Mouse (Mus musculus): ENCODE measurements around the gene Fam107a. TPM values are rescaled to one million over a fixed set of nuclear protein-coding genes. Genes with fewer than 3 reads are reported as not detected.

The Fam107a gene
- polyA plus RNA-seq, 1 experiment from 2014 or later, result 0.18 TPM

DNA sequence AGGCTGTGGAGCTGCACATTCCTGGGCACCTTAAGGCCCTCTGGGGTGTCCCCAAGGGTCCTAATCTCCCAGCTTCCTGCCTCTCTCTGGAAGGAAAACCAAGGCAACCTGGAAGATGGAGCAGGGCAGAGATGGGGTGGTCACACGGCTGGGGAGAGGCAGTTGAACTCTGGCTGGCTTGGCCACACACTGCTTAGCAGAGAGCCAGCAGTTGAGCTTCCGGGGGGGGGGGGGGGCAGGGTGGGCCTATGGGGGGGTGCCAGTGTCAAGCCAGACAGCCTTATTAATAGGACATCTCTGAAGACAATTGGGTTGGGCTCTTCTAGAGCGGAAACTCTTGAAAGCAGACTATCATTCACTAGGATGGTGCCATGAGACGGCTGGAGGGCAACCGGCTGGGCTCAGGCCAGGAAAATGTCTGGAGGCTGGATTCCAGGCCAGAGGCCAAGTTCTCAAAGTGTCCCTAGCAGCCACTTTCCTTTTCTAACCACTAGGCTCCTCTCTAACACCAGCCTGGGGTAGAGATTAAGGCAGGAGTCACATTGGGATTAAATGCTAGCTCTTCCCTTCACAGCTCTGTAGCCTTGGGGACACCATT, 24.8 kb upstream of the Fam107a start:
- Histone ChIP-seq H3K4me2 (ENCODE audit: low read length) (no peak overlapping the region), H3K36me3 (ENCODE audit: control insufficient read depth, insufficient read depth, low read length) (no peaks in the 10 kb centered on the region), H3K4me3 (ENCODE audit: low read depth, low read length) (no peak overlapping the region), H3K9me3 (ENCODE audit: control insufficient read depth, low read length) (no peaks in the 10 kb centered on the region), H3K4me1 (replicated peaks; ENCODE audit: control insufficient read depth, insufficient read depth, low read length) (no peaks in the 10 kb centered on the region), H3K27ac (ENCODE audit: low read depth) (no peak overlapping the region), H3K27me3 (replicated peaks; ENCODE audit: control insufficient read depth, insufficient read depth, low read length) (no peaks in the 10 kb centered on the region), H3K9ac (ENCODE audit: low read length) (no peak overlapping the region)
- WGBS, result 63% methylated on average over 5 of the region's 5 CpGs
- DNase-seq (ENCODE audit: low spot score) (no peak), ATAC-seq (replicated peaks; ENCODE audit: low FRiP score, low TSS enrichment, low read depth) (no peak)

DNA sequence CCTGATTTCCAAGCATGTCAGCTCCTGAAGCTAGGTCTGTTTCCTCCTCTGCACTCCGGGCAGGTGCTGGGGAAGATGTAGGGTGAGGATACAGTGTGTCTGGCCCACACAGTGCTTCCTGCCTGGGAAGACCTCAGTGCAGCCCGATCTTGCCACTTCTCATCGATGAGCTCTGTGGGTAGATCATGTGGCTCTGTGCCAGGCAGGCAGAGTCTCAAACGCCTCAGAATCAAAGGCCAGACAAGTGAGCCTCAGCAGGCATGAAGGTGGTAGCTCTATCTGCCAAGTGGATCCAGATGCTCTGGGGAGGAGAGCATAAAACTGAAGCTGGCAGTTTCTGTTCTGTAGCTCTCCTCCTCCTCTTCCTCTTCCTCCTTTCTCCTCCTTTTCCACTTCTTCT, 22.4 kb upstream of the Fam107a start:
- Histone ChIP-seq H3K4me2 (ENCODE audit: low read length) (no peak overlapping the region), H3K4me1 (replicated peaks; ENCODE audit: control insufficient read depth, insufficient read depth, low read length) (no peaks in the 10 kb centered on the region), H3K36me3 (ENCODE audit: control insufficient read depth, insufficient read depth, low read length) (no peaks in the 10 kb centered on the region), H3K4me3 (ENCODE audit: low read depth, low read length) (no peak overlapping the region), H3K27me3 (replicated peaks; ENCODE audit: control insufficient read depth, insufficient read depth, low read length) (no peaks in the 10 kb centered on the region), H3K9me3 (ENCODE audit: control insufficient read depth, low read length) (no peaks in the 10 kb centered on the region), H3K27ac (ENCODE audit: low read depth) (no peak overlapping the region), H3K9ac (ENCODE audit: low read length) (no peak overlapping the region)
- 69% methylated on average over 4 of the region's 4 CpGs for WGBS
- DNase-seq (ENCODE audit: low spot score) (no peak), ATAC-seq (replicated peaks; ENCODE audit: low FRiP score, low TSS enrichment, low read depth) (no peak)

DNA sequence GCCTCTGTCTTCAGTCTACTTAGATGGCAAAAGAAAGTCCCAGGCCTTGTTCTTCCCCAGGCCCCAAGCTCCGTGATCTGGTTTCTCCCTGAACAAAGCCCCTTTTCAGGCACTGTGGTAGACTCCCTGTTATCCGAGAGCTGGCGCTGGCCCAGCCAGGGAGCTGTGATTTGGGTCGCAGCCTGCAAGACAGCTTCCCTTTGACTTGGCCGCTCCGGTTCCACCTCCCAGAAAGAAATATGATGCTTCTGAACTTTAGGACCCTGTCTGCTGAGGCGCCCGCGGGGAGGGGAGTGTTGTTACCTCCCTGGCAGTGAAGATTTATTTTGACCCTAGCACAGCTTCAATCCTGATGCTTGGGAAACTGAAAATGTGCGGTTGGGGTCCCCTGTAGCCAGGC, 18.1 kb upstream of the Fam107a start:
- Histone ChIP-seq H3K4me1 (replicated peaks; ENCODE audit: control insufficient read depth, insufficient read depth, low read length) (no peaks in the 10 kb centered on the region), H3K9ac (ENCODE audit: low read length) (no peak overlapping the region), H3K27me3 (replicated peaks; ENCODE audit: control insufficient read depth, insufficient read depth, low read length) (no peaks in the 10 kb centered on the region), H3K4me2 (ENCODE audit: low read length) (no peak overlapping the region), H3K36me3 (ENCODE audit: control insufficient read depth, insufficient read depth, low read length) (no peaks in the 10 kb centered on the region), H3K27ac (ENCODE audit: low read depth) (no peak overlapping the region), H3K9me3 (ENCODE audit: control insufficient read depth, low read length) (no peaks in the 10 kb centered on the region), H3K4me3 (ENCODE audit: low read depth, low read length) (no peak overlapping the region)
- DNase-seq (ENCODE audit: low spot score) (no peak), ATAC-seq (replicated peaks; ENCODE audit: low FRiP score, low TSS enrichment, low read depth) (no peak)
- 32% methylated on average over 10 of the region's 10 CpGs for WGBS

DNA sequence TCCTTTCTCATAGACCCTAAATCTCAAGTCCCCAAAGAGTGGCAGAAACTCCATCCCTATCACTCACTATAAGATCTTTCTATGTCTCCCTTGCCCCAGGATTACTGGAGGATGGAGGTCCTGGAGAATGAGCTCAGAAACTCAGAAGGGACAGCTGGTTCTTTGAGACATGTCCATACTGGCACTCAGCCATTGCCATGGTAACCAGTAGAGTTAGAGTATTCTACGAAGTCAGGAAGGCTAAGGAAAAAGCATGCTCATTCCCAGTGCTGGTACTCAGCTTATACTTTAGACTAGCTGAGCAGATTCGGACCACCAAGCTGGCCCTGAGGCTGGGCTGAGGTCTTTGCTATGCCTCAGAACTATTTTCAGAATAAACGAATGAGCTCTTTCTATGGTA, 16.7 kb upstream of the Fam107a start:
- no peak overlapping the region for H3K4me2 ChIP-seq (ENCODE audit: low read length)
- DNase-seq (ENCODE audit: low spot score) (no peak), ATAC-seq (replicated peaks; ENCODE audit: low FRiP score, low TSS enrichment, low read depth) (no peak)
- WGBS, result 77% methylated on average over 3 of the region's 3 CpGs
- no peak overlapping the region for H3K4me3 ChIP-seq (ENCODE audit: low read depth, low read length)
- H3K9ac ChIP-seq (ENCODE audit: low read length), result no peak overlapping the region
- no peaks in the 10 kb centered on the region for H3K36me3 ChIP-seq (ENCODE audit: control insufficient read depth, insufficient read depth, low read length)
- H3K9me3 ChIP-seq (ENCODE audit: control insufficient read depth, low read length), result no peaks in the 10 kb centered on the region
- no peak overlapping the region for H3K27ac ChIP-seq (ENCODE audit: low read depth)
- no peaks in the 10 kb centered on the region for H3K4me1 ChIP-seq (replicated peaks; ENCODE audit: control insufficient read depth, insufficient read depth, low read length)
- no peaks in the 10 kb centered on the region for H3K27me3 ChIP-seq (replicated peaks; ENCODE audit: control insufficient read depth, insufficient read depth, low read length)

DNA sequence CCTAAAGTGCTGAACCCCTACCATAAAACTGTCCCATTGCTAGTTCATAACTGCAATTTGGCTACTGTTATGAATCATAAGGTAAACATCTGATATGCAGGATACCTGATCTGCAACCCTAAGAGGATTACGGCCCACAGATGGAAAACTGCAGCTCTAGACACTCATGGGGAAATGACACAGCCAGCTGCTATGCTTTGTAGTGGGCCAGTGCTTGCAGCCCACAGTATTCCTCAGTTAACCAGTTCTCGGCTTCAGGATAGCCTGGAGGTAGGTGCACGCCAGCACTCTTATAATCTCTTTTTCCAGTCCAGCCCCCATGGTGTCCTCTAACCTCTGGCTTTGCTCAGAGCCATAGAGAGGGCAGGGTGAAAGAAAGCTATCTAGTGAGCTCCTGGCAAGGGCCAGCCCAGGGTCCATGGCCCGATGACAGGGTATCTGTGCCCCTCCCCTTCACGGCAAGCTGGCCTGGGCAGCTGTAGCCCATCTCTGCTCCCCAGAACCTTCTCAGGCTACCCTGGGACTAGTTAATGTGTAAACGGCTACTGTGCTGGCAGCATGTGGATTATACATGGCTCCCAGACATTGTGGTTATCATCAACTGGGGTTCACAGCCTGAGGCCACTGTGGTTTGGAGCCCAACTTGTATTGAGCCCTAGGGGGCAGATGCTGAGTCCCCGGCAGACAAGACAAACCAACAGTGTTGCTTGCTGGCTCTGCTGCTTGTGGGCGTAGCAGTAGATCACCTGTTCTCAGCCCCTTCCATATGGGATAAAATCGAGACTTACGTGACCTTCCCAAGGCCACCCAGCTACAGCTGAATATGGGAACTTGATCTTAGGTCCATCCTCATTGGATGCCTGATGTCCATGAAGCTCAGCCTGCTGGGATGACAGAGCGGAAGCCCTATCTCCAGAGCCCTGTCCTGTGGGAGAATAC, 14.8 kb upstream of the Fam107a start:
- Histone ChIP-seq H3K27me3 (replicated peaks; ENCODE audit: control insufficient read depth, insufficient read depth, low read length) (no peaks in the 10 kb centered on the region), H3K9ac (ENCODE audit: low read length) (no peak overlapping the region), H3K36me3 (ENCODE audit: control insufficient read depth, insufficient read depth, low read length) (no peaks in the 10 kb centered on the region), H3K4me3 (ENCODE audit: low read depth, low read length) (no peak overlapping the region), H3K27ac (ENCODE audit: low read depth) (no peak overlapping the region), H3K9me3 (ENCODE audit: control insufficient read depth, low read length) (no peaks in the 10 kb centered on the region), H3K4me2 (ENCODE audit: low read length) (no peak overlapping the region), H3K4me1 (replicated peaks; ENCODE audit: control insufficient read depth, insufficient read depth, low read length) (no peaks in the 10 kb centered on the region)
- DNase-seq (ENCODE audit: low spot score), result no peak
- 78% methylated on average over 11 of the region's 11 CpGs for WGBS
- no peak for ATAC-seq (replicated peaks; ENCODE audit: low FRiP score, low TSS enrichment, low read depth)

DNA sequence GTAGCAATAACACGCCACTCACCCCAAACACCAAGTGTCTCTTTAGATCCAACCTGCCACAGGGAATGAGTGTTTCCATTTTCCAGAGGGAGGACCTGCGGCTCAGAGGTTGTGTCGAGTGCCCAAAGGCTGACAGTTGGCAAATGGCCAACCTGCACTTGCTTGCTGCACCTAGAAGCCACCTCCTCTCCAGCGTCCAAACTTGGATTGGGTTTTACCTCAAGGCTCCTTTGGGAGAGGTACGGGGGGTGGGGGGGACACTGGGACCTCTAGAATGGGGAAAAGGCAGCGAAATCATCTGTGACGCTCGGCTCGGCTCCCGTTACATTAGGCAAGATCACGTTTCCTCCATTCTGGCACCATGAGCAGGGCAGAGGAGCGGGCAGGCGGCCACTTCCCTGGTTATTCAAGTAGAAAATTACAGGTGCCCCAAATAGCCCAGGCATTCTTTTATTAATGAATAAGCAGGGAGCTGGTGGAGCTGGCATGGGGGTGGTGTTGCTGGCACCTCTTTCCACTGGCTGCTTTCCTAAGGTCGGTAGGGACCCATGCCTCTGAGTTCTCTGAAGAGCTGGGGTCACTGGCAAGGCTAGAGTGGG, 13.6 kb upstream of the Fam107a start:
- H3K9me3 ChIP-seq (ENCODE audit: control insufficient read depth, low read length), result no peaks in the 10 kb centered on the region
- no peaks in the 10 kb centered on the region for H3K36me3 ChIP-seq (ENCODE audit: control insufficient read depth, insufficient read depth, low read length)
- 84% methylated on average over 14 of the region's 14 CpGs for WGBS
- H3K4me2 ChIP-seq (ENCODE audit: low read length), result no peak overlapping the region
- no peak overlapping the region for H3K9ac ChIP-seq (ENCODE audit: low read length)
- H3K27me3 ChIP-seq (replicated peaks; ENCODE audit: control insufficient read depth, insufficient read depth, low read length), result no peaks in the 10 kb centered on the region
- no peak overlapping the region for H3K27ac ChIP-seq (ENCODE audit: low read depth)
- ATAC-seq (replicated peaks; ENCODE audit: low FRiP score, low TSS enrichment, low read depth), result no peak
- no peak for DNase-seq (ENCODE audit: low spot score)
- H3K4me1 ChIP-seq (replicated peaks; ENCODE audit: control insufficient read depth, insufficient read depth, low read length), result no peaks in the 10 kb centered on the region
- H3K4me3 ChIP-seq (ENCODE audit: low read depth, low read length), result no peak overlapping the region

DNA sequence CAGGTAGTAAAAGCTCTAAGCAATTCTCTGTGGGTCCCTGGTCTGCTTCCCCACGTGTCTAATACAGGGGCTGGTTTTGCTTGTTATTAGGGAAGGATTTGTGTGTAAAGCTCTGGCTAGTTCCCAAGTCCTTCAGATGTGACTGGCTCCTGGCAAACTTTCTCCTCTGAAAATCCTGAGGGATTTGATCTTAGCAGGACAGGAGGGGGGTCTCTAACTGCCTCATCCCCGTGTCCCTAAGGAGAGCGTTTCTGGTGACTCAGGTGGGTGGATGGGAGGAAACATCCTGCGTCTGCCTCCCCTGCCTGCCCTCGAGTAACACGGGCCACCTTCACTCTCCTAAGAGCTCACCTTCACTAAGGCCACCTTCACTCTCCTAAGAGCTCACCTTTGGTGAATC, 12.6 kb upstream of the Fam107a start:
- no peaks in the 10 kb centered on the region for H3K4me1 ChIP-seq (replicated peaks; ENCODE audit: control insufficient read depth, insufficient read depth, low read length)
- 66% methylated on average over 6 of the region's 6 CpGs for WGBS
- H3K27me3 ChIP-seq (replicated peaks; ENCODE audit: control insufficient read depth, insufficient read depth, low read length), result no peaks in the 10 kb centered on the region
- H3K9ac ChIP-seq (ENCODE audit: low read length), result no peak overlapping the region
- no peaks in the 10 kb centered on the region for H3K36me3 ChIP-seq (ENCODE audit: control insufficient read depth, insufficient read depth, low read length)
- ATAC-seq (replicated peaks; ENCODE audit: low FRiP score, low TSS enrichment, low read depth) (no peak), DNase-seq (ENCODE audit: low spot score) (no peak)
- H3K4me3 ChIP-seq (ENCODE audit: low read depth, low read length), result no peak overlapping the region
- no peaks in the 10 kb centered on the region for H3K9me3 ChIP-seq (ENCODE audit: control insufficient read depth, low read length)
- no peak overlapping the region for H3K27ac ChIP-seq (ENCODE audit: low read depth)
- no peak overlapping the region for H3K4me2 ChIP-seq (ENCODE audit: low read length)

DNA sequence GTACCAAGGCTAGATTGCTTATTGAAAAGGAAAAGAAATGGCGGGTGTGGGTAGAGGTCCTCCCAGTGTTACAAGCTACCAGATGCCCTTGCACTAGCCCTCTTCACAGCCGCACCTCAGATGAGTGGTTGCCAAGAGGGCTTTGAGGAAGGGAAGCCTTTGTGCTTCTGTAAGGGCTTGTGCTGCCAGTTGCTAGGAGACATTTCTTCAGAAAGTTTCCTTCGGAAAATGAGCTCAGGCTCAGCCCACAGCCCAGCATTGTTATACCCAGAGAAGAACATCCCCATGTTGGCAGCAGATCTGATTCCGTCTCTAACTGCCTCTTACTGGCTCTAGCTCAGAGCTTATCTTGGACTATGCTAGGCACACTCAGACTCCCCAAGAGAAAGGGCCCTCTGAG, 11.7 kb upstream of the Fam107a start:
- Histone ChIP-seq H3K9me3 (ENCODE audit: control insufficient read depth, low read length) (no peaks in the 10 kb centered on the region), H3K27me3 (replicated peaks; ENCODE audit: control insufficient read depth, insufficient read depth, low read length) (no peaks in the 10 kb centered on the region), H3K9ac (ENCODE audit: low read length) (no peak overlapping the region), H3K36me3 (ENCODE audit: control insufficient read depth, insufficient read depth, low read length) (no peaks in the 10 kb centered on the region), H3K4me2 (ENCODE audit: low read length) (no peak overlapping the region), H3K27ac (ENCODE audit: low read depth) (no peak overlapping the region), H3K4me3 (ENCODE audit: low read depth, low read length) (no peak overlapping the region), H3K4me1 (replicated peaks; ENCODE audit: control insufficient read depth, insufficient read depth, low read length) (no peaks in the 10 kb centered on the region)
- DNase-seq (ENCODE audit: low spot score), result no peak
- 83% methylated on average over 4 of the region's 4 CpGs for WGBS
- no peak for ATAC-seq (replicated peaks; ENCODE audit: low FRiP score, low TSS enrichment, low read depth)
